Mouse (Mus musculus) B cell, adult 2 months (primary cell): ENCODE results near the gene Cfdp1.

ENCODE experiments used
- DNase-seq, 2 experiments: peaks; one replicate each; pipeline ENCODE4 v3.0.0; 2022

Cfdp1 gene

DNA sequence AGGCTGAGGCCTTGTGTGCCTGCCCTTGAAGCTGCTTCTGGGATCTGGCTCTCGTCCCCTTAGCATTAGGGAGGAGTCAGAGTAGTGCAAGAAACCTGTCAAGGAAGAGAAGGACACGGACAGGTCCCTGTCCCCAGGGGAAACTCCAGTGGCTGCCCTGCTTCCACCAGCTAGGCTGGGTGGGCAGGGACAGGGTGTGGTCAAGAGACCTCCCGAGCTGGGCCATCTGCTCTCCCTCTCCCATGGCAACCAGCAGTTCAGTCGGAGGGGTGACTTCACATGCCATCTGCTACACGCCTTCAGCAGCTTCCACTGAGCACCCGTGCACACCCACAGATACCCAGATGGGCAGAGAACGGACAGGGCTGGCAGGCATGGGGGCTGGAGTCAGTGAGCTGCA, 117.8 kb downstream of the Cfdp1 start:
- no peak for DNase-seq

DNA sequence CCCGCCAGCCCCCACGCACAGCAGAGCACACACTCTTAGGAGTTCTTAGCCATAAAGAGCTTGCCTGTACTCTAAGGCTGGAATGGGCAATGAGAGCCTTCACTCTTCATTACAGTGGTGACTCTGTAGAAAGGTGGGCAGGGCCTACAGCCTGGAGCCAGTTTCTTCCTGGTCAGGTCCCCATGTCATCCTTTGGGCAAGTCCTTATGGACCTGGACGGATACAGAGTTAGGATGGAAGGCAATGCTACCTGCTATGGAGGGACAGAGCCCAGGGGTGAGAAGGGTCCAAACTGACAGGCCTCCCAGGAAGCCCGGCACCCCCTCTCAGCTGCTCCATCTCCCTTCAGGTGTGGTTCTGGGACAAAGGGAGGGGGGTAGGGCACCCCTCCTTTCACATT, 118.3 kb downstream of the Cfdp1 start:
- DNase-seq, result no peak

DNA sequence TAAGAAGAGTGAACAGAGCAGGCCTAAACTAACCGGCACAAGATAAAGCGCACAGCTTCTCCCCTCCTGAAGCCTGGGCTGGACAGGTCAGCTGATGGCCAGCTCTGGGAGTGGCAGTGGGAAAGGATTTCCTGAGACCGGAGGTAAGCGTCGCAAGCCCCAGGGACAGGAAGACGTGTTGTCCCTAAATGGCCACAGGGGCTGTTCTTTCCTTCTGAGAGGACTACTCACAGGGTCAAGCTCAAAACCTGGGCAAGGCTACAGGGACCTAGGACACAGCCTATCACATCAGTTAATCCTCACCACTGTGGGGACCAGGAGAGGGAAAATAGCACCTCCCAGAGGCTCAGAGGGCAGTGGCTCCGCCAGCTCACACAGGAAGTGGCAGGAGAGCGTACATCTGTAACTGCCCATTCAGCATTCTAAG, 118.7 kb downstream of the Cfdp1 start:
- no peak for DNase-seq

DNA sequence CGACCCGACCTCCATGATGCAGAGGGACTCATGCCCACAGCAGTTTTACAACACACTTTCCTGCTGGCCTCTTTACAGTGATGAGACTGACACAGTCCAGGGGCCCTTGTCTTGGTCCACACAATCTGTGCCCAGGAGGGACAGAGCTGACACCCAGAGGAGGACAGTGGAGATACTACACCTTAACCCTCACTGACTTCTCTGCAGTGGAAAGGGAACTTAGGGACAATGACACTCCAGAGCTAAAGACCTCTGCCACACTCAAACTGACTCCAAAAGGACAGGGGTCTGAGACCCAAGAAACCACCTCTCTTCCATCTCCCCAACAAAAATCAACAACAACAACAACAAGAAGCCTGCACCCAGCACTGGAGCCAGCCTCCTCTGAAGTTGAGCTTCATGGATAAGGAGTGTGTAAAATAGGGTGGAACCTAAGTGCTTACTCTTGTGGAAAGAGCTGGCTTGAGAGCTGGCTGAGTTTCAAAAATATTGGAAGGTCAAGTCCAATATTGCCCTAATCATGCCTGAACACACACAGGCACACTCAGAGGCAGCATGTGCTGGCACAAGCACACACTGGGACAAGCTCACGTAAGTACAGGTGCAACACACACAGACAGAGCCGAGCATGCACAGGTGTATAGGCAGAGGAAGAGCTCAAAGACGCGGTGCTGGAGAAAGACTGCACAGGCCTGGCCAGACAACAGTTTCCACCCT, 119.7 kb downstream of the Cfdp1 start:
- DNase-seq, result no peak

DNA sequence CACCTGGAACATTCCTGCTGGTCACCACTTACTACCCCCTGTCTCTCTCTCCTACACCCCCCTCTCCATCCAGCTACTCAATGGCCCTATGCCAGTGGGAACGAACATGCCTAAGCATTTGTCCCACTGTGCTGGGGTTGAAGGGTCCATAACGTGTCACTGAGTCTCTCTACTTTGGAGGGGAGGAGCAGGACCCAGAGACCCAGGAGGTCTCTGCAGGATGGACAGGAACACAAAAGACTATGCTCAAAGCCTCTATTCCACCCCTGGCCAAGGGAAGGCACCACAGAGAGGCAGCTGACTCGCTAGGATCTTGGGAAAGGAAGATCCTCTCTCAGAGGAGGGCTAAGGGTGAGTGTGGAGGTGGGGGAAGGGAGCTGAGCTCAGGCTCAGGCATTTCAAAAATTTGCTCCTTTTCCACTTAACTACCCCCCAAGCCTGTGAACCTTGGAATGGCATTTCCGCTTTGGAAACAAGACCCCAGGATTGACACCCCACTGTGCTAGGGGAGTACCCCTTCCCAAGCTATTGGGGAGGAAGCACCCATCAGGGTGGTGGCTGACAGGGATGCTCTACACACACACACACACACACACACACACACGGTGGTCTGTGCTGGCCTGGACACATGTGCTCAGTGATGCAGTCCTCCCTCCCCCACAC, 120.4 kb downstream of the Cfdp1 start:
- DNase-seq, result no peak

DNA sequence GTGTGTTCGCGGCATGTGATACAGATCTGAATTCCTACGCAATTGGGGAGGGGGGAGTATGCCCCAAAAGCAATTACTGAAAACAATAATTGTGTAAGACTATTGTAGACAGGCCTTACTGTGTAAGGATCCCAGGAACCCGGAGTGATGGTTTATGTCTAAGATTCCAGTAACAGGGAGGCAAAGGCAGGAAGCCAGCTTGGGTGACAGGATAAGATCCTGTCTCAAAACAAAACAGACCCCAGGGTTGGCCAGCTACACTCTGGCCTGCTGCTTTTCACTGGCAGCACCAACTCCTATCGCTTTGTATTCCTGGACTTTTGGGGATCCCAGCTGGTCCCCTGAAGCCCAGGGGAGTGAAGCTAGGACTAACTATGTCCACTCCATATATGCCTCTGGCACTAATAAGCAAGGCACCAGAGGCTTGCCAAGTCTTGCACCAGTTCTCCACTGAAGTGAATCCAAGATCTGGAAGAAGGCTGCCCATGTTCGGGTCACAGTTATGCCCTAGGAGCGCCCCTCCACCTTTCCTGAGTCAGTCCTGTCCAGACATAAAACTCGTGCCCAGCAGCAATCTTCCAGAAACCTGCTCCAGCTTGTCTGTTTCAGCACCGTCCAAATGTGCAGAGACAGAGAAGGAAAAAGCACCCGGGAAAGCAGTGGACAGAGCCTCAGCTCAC, 121.5 kb downstream of the Cfdp1 start:
- no peak for DNase-seq

DNA sequence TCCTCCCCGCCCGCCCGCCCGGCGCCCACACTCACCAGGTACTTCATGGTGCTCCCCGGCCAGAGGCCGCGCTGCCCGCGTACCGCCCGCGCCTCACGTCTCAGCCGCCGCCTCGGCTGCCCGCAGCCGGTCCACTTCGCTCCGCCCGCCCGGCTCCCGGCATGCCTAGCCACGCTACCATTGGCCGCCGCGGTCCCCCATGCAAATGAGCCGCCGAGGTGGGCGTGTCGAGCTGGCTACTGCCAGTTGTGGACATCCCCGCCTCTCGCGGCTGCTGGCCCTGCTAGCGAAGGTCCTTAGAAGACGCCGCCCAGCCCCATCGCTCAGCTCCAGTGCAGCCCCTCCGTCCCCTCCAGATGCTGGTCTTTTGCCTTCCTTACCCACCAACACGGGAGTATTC, 122.1 kb downstream of the Cfdp1 start:
- peak; percentile 90 to 91 for DNase-seq

DNA sequence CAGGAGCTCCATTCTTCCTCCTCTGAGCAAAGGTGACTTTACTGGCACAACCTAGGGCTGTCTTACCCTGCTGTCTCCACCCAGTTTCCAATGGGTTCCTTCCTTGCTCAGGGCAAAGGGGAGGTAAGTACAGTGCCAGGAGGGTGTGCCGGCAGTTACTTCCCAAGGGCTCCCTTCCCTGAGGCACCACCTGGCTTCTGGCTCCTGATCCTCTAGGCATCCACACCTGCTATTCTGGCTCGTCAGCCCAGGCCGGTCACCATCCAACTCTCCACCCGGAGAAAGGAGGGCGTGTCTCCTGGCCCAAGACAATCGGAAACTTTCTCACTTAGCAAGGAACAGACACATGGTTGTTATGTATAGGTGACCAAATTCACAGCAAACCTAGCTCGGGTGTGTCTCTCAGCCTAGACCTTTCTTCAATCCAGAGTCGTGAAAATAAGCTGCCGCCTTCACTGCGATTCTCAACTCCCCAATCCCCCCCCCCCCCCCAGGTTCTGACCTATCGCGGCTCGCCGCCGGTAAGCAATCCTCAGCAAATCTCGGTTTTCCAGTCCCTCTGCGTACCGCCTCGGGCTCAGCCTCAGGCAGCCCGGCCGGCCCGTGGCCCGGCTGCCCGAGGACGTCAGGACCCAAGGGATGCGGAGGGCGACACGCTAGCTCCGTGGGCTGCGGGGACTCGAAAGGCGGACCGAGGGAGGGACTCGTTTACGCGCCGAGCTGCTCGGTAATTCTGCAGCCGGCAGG, 122.7 kb downstream of the Cfdp1 start:
- no peak for DNase-seq

DNA sequence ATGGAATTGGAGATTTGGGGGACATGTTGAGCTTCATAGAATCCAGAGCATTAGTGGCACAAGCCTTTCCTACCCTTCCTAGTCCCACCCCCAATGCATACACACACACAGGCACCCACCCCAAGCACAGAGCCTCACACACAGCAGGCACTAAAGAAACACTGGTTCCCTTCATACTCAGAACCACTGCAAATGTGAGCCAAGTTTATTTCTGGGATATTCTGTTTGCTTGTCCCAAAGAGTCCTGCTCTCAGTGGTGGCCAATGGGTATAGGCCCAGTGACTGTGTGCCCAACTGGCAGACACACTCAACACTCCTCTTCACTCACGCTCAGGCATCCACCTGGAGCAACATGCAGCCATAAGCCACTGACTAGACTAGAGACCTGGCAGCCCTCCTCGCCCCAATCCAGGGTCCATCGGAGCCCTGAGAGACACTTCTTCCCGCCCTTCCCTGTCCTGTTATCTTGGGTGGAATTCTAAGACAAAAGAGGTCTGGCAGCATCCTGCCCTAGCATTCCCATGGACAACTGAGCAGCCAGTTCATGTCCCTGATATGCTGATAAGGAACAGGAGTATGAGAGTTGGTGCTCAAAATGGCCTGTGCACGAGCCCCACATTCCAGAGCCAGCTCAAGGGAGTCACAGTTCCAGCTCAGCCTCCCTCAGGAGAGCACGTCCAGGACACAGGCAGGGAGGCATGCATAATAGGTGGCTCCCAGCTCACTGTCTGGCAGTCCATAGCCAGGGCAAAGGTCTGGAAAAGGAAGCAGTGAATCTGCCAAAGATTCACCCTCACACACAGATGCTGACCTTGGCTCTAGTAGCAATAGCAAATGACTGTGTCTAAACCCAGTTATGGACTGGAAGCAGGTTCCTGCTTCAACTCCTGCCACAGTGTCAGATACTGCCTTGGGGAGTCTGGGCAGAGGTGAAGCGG, 124.6 kb downstream of the Cfdp1 start:
- peak in 1 of 2 experiments; percentile 0 for DNase-seq

DNA sequence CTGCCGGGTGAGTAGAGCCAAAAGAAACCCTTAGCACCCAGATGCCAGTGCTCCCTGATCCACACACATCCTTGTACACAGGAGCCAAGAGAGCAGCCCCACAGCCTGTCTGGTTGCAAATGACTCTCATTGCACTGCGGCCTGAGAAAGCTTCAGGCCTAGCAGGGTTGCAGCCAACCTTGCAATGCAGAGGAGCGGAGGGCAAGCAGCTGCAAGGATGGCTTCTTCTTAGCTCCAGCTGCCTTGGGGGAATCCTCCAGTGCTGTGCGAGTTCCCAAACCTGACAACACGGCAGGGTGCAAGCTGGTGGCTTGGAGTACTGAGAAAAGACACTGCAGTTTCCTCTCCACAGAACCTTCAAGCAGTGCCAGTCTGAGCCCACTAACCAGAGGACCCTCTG, 125.6 kb downstream of the Cfdp1 start:
- DNase-seq, result peak in 1 of 2 experiments; percentile 0

DNA sequence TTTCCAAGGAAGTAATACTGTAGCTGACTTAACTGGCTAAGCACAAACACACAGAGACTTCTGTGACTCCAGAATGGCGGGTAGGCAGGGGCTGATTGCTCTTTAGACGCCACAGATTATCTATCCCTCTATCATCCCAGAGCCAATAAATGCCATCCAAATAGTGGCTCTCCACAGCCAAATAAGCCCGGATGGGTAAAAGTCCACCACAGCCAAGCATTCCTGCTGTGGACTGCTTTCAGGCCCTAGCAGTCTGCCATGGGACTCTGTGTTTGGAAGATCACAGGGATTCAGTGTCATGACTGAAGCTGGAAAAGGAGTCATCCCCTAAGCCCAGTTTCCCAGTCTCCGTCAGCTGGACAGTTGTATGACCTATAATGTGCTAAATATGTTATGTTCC, 126.5 kb downstream of the Cfdp1 start:
- DNase-seq, result no peak

DNA sequence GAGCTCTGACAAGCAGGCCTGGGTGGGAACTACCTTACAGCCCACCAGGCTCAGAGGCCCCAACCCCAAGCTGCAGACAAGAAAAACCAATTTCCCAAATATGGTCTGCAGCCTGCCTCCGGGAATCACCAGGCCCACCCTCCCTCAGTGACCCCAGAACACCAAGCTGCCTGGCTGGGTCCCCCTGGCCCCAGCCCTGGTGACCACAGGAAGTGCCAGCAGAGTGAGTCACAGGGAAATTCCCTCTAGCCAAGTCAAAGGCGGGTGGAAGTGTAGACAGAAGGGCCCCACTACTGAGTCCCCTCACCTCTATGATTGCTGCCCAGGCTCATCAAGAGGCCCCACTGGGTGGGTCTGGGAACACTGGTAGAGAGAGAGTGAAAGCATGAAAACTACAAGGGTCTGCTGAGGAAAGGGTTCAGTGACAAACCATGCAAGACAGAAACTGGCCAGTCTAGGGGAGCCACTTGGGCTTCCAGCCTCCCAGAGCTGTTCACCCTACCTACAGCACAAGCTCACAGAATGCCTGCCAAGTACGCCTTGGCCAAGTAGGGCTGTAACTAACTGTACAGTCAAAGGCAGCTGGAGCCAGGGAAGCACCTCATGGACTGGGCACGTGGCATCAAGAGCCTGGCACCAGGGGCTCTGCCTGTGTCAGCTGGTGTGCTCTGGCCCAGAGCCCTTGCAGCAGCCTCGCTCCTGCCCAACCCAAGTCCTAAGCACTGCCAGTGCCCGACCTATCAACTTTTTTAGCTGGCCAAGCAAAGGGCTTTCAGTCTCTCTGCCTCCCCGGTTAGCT, 127.8 kb downstream of the Cfdp1 start:
- no peak for DNase-seq

DNA sequence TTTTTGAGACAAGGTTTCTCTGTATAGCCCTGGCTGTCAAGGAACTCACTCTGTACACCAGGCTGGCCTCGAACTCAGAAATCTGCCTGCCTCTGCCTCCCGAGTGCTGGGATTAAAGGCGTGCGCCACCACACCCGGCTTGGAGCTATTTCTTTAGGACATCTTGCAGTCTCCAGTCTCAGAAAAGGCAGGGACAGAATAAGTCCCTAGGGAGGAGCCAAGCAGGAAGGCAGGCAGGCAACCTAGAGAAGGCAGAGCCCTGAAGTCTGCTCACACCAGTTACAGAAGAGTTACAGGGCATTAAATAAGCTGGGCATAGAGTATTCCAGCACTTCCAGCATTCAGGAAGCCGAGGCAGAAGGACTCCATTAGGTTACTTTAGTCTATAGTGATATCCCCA, 128.8 kb downstream of the Cfdp1 start:
- DNase-seq, result no peak

DNA sequence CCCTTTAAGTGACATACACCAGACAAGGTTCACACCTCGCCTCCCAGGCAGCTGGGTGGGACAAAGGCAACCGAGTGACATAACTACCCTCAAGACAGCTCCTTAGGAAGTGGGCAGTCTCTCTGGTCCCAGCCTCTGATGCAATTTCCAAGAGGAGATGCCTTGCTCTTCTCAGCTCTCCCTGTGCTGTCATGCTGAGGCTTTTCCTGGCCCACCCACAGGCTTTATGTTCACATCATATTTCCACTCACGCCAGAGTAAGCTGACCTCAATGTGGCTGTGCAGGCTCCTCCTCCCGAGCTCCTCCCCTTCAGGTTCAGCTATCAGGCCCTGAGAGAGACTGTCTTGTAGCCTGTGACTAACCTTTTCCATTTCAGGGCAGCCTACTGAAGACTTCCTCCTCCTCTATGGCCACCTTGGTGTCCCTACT, 134.0 kb downstream of the Cfdp1 start:
- DNase-seq, result no peak

DNA sequence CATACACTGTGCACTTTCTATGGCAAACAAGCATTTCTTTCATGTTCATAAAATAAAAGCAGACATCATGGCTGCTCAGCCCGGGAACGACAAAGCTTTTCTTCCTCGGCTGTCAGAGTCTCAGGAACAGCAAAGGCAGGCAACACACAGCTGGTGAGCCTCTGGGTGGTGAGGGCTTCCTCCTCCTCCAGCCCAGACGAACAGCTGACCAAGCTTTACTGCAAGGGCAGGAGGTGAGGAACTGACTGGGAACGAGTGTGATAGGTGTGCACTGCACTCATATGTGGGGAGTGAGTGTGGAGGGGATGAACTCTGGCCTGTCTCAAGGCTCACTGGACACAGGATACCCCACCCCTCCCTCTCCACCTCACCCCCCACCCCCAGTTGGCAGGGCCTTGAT, 135.2 kb downstream of the Cfdp1 start:
- DNase-seq, result no peak
